Mouse (Mus musculus) ES-Bruce4 (cell line): Measurements from ENCODE around the gene Ovol1.

Source experiments
- CTCF ChIP-seq: IDR thresholded peaks from one replicate; pipeline ENCODE4 v1.8.1; 2011; ENCODE audit warnings: low read depth, low read length
- EP300 ChIP-seq: IDR thresholded peaks from 2 replicates; pipeline ENCODE4 v1.6.1; 2011; ENCODE audit warnings: low read depth, low read length; ENCODE audit not compliant: insufficient read depth

DNA sequence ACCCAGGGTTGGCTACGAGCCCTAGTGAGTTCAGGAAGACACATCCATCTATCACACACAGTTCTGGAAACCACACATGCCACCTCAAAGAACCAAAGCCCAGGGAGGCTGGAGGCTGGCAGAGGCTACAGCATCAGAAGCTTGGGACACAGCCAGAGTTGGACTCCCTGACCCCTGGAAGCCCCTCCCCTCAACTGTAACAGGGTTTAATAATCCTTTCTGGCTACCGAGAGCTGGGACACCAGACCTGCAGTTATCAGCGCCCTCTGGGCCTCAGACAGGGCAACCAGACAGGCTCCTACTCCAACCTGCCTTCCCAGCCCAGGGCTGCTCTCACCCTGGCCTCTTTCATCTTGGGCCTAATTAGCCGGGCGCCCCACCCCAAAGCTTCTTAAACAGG lies 5.9 kb upstream of the Ovol1 start:
- TF ChIP-seq CTCF (no peak), EP300 (no peak)
